Mouse (Mus musculus): ENCODE measurements around the gene Pknox1. TPM values are rescaled to one million over a fixed set of nuclear protein-coding genes. Genes with fewer than 3 reads are reported as not detected.
A peak's percentile ranks its signal among the peaks of the same experiment; 100 is the strongest.

Pknox1 gene
- polyA plus RNA-seq, 1 experiment from 2014 or later: 15.0 TPM

GRCm38 (mm10) chr17:31636277-31636941 is 71.9 kb downstream of the Pknox1 start:
- DNase-seq (ENCODE audit: low spot score) (peak; percentile 21), ATAC-seq (no peak)
- peak overlapping the region; percentile 45 for H3K4me3 ChIP-seq (ENCODE audit: low read depth, low read length)
- no peak for TF ChIP-seq EP300 (IDR thresholded peaks at IDR 0.05)
- no peak for TF ChIP-seq CTCF (IDR thresholded peaks at IDR 0.05)
- peaks cover 5% of the 10 kb centered on the region for H3K4me1 ChIP-seq (ENCODE audit: insufficient read depth, low read depth, low read length)
- WGBS: 6% methylated on average over 45 of the region's 45 CpGs
- no peak overlapping the region for H3K27ac ChIP-seq (ENCODE audit: low read length)
- peak overlapping the region; percentile 89 for H3K4me2 ChIP-seq (replicated peaks; ENCODE audit: low read depth, low read length)
- H3K9ac ChIP-seq (replicated peaks; ENCODE audit: low read depth): peak overlapping the region; percentile 19; the same call in 1 of the 2 replicates
- H3K9me3 ChIP-seq (ENCODE audit: low read length): no peaks in the 10 kb centered on the region
- H3K27me3 ChIP-seq (replicated peaks; ENCODE audit: insufficient read depth, low read length): no peaks in the 10 kb centered on the region
- no peaks in the 10 kb centered on the region for H3K36me3 ChIP-seq (ENCODE audit: insufficient read depth, low read length)

DNA sequence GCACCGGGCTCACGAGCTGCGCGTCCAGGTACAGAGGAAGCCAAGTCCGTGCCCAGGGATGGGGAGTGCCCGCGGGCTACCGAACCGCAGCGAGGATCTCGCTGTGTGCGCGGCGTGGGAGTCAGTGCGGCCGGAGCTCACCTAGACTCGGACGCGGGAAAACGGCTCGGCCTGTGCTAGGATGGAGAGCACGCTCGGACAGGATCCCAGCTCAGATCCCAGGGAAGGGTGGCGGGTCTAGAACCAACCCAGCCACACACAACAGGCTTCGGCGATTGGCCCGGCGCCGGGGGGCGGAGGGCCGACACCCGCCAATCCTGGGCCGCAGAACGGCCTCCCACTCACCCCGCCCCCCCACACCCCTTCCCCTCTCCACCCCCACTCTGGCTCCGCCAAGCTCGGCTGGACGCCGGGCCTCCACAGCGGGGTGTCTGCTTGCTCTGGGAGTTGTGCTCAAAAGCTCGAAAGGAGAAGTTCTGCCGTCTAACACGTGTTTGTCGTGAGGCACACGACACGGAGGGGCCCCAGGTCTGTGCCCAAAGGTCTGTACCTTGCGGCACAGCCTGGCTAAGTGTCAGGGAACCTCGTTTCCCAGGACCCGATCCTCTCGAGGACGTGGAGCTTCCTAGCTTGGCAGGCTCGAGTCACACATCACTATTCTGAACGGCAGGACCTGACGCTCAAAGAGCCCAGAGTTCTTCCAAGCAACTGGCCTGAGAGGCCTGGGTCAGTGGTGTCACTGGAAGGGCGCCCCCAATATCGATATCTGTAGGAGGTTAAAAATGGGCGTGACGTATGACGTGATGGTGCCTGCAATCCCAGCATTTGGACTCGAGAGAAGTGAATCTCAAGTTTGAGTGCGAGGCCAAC is 72.6 kb downstream of the Pknox1 start, which contains the start of gene Cbs:
Gene Cbs (minus strand): TSS at position 297 of the 870 bp plus-strand sequence.
- peak within 1 kb of the TSS; percentile 45 for H3K4me3 ChIP-seq (ENCODE audit: low read depth, low read length)
- no peaks in the 10 kb centered on the region for H3K36me3 ChIP-seq (ENCODE audit: insufficient read depth, low read length)
- no peaks in the 10 kb centered on the region for H3K9me3 ChIP-seq (ENCODE audit: low read length)
- peak within 1 kb of the TSS; percentile 19 for H3K9ac ChIP-seq (replicated peaks; ENCODE audit: low read depth)
- peaks cover 5% of the 10 kb centered on the region for H3K4me1 ChIP-seq (ENCODE audit: insufficient read depth, low read depth, low read length)
- ATAC-seq: peak; percentile 96
- no peaks in the 10 kb centered on the region for H3K27me3 ChIP-seq (replicated peaks; ENCODE audit: insufficient read depth, low read length)
- WGBS: 2% methylated on average over 60 of the region's 61 CpGs
- peak within 1 kb of the TSS; percentile 55; the same call in 1 of the 2 replicates for H3K27ac ChIP-seq (ENCODE audit: low read length)
- DNase-seq (ENCODE audit: low spot score): peak; percentile 84
- H3K4me2 ChIP-seq (replicated peaks; ENCODE audit: low read depth, low read length): peak within 1 kb of the TSS; percentile 89
- no peak for TF ChIP-seq CTCF (IDR thresholded peaks at IDR 0.05)
- no peak for TF ChIP-seq EP300 (IDR thresholded peaks at IDR 0.05)

- TF ChIP-seq CTCF (IDR thresholded peaks at IDR 0.05): no peak
Measured at GRCm38 (mm10) chr17:31637866-31638570, 73.5 kb downstream of the Pknox1 start.

GRCm38 (mm10) chr17:31639651-31640050 is 75.1 kb downstream of the Pknox1 start:
- Histone ChIP-seq H3K27ac (ENCODE audit: low read length) (no peak overlapping the region), H3K9ac (replicated peaks; ENCODE audit: low read depth) (no peak overlapping the region), H3K36me3 (ENCODE audit: insufficient read depth, low read length) (no peaks in the 10 kb centered on the region), H3K4me1 (ENCODE audit: insufficient read depth, low read depth, low read length) (peaks cover 5% of the 10 kb centered on the region), H3K4me3 (ENCODE audit: low read depth, low read length) (no peak overlapping the region), H3K4me2 (replicated peaks; ENCODE audit: low read depth, low read length) (no peak overlapping the region), H3K27me3 (replicated peaks; ENCODE audit: insufficient read depth, low read length) (no peaks in the 10 kb centered on the region), H3K9me3 (ENCODE audit: low read length) (no peaks in the 10 kb centered on the region)
- no peak for TF ChIP-seq CTCF (IDR thresholded peaks at IDR 0.05)
- no peak for TF ChIP-seq EP300 (IDR thresholded peaks at IDR 0.05)
- ATAC-seq: no peak
- WGBS: 53% methylated on average over 4 of the region's 4 CpGs
- DNase-seq (ENCODE audit: low spot score): no peak

More at GRCm38 (mm10) chr17:31637866-31638570, 73.5 kb downstream of the Pknox1 start:
- Histone ChIP-seq H3K4me1 (ENCODE audit: insufficient read depth, low read depth, low read length) (peaks cover 5% of the 10 kb centered on the region), H3K9me3 (ENCODE audit: low read length) (no peaks in the 10 kb centered on the region), H3K9ac (replicated peaks; ENCODE audit: low read depth) (no peak overlapping the region), H3K27me3 (replicated peaks; ENCODE audit: insufficient read depth, low read length) (no peaks in the 10 kb centered on the region), H3K36me3 (ENCODE audit: insufficient read depth, low read length) (no peaks in the 10 kb centered on the region), H3K4me2 (replicated peaks; ENCODE audit: low read depth, low read length) (no peak overlapping the region), H3K27ac (ENCODE audit: low read length) (no peak overlapping the region; the same call in 1 of the 2 replicates), H3K4me3 (ENCODE audit: low read depth, low read length) (no peak overlapping the region)
- peak; percentile 51 for DNase-seq (ENCODE audit: low spot score)
- no peak for ATAC-seq
- 30% methylated on average over 9 of the region's 9 CpGs for WGBS

DNA sequence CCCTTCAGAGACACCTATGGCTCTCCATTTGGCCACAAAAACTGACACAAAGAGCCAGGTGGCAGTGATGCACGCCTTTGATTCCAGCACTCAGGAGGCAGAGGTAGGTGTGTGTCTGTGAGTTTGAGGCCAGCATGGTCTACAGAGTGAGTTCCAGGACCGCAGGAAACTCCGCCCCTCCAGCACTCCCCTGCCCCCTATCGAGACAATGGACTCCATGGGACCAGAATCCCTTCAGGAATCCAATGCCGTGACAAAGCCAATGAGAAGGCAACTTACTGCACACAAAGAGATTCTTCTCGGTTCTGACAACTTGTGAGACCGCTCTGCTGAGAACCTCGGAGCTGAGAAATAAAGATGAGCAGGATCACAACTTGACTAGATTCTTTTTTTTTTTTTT is 77.8 kb downstream of the Pknox1 start:
- DNase-seq (ENCODE audit: low spot score): no peak
- ATAC-seq: no peak
- 48% methylated on average over 8 of the region's 8 CpGs for WGBS
- Histone ChIP-seq H3K36me3 (ENCODE audit: insufficient read depth, low read length) (0 out of 2 replicates have a peak, but pooled peaks cover 10% of the 10 kb centered on the region), H3K4me3 (ENCODE audit: low read depth, low read length) (no peak overlapping the region), H3K27ac (ENCODE audit: low read length) (no peak overlapping the region), H3K4me2 (replicated peaks; ENCODE audit: low read depth, low read length) (no peak overlapping the region), H3K9me3 (ENCODE audit: low read length) (no peaks in the 10 kb centered on the region), H3K4me1 (ENCODE audit: insufficient read depth, low read depth, low read length) (no peaks in the 10 kb centered on the region), H3K9ac (replicated peaks; ENCODE audit: low read depth) (no peak overlapping the region), H3K27me3 (replicated peaks; ENCODE audit: insufficient read depth, low read length) (no peaks in the 10 kb centered on the region)
- TF ChIP-seq EP300 (IDR thresholded peaks at IDR 0.05) (no peak), CTCF (IDR thresholded peaks at IDR 0.05) (no peak)

- no peak for ATAC-seq
- Histone ChIP-seq H3K27ac (ENCODE audit: low read length) (no peak overlapping the region), H3K36me3 (ENCODE audit: insufficient read depth, low read length) (0 out of 2 replicates have a peak, but pooled peaks cover 15% of the 10 kb centered on the region), H3K4me2 (replicated peaks; ENCODE audit: low read depth, low read length) (no peak overlapping the region), H3K27me3 (replicated peaks; ENCODE audit: insufficient read depth, low read length) (no peaks in the 10 kb centered on the region), H3K4me3 (ENCODE audit: low read depth, low read length) (no peak overlapping the region), H3K9ac (replicated peaks; ENCODE audit: low read depth) (no peak overlapping the region), H3K4me1 (ENCODE audit: insufficient read depth, low read depth, low read length) (no peaks in the 10 kb centered on the region), H3K9me3 (ENCODE audit: low read length) (no peaks in the 10 kb centered on the region)
- WGBS: 68% methylated on average over 4 of the region's 4 CpGs
- DNase-seq (ENCODE audit: low spot score): no peak
- TF ChIP-seq EP300 (IDR thresholded peaks at IDR 0.05) (no peak), CTCF (IDR thresholded peaks at IDR 0.05) (no peak)
Measured at GRCm38 (mm10) chr17:31642913-31643312, 78.4 kb downstream of the Pknox1 start.

Measured in lung, postnatal 0 days (tissue).